Mouse (Mus musculus) E14TG2a.4 (cell line): ENCODE measurements around the gene Per1.

ENCODE experiments used
- CTCF ChIP-seq: conservative IDR thresholded peaks from 2 replicates; pipeline ENCODE4 v1.5.1; 2014; ENCODE audit warnings: low read length
- POU5F1 ChIP-seq: IDR thresholded peaks from 2 replicates; pipeline ENCODE4 v1.6.1; 2014; ENCODE audit warnings: low read length, borderline replicate concordance

DNA sequence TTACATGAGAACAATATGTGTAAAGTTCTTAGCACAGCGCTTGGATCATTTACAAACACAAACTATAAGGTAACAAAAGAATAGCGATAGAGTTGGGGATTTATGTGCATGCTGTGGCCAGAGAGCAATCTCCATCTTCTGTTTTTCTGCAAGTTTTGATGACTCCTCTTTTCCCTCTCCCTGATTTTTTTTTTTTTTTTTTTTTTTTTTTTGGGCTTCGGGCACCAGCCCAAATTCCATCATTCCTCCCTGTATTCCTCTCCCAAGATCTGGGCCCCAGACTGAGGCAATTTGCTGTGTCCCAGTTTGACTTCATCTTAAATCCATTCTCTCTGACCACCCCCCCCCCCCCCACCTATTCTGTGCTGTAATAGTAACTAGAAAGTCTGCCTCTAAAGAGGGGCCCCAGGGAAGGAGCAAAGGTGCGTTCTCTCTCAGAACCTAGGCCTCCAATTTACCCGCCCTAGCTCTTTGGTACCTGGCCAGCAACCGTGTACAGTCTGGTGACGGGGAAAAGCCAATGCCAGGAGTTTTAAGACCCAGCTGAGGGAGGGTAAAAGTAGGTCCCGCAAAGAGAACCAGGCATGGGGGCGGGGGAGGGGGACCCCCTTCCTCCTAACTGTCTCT is 1.5 kb downstream of the Per1 start:
- TF ChIP-seq CTCF (no peak), POU5F1 (no peak)
